Mouse (Mus musculus) G1E (cell line): ENCODE measurements around the gene Cflar. TPM values are rescaled to one million over a fixed set of nuclear protein-coding genes. Genes with fewer than 3 reads are reported as not detected.

Experiments used
- ATAC-seq: 2 replicates; pipeline ENCODE4 v1.8.0; 2016; ENCODE audit warnings: mild to moderate bottlenecking; ENCODE audit not compliant: insufficient number of reproducible peaks, poor library complexity, low FRiP score, severe bottlenecking; ENCODE audit errors: extremely low read depth
- DNase-seq: peaks from one replicate; pipeline ENCODE4 v3.0.0; 2012; ENCODE audit warnings: low spot score
- H3K27me3 ChIP-seq: 2 replicates; pipeline ENCODE4 v1.6.1; 2012; ENCODE audit warnings: mild to moderate bottlenecking, low read length, inconsistent platforms; ENCODE audit not compliant: insufficient read depth
- H3K36me3 ChIP-seq: replicated peaks from 2 replicates; pipeline ENCODE3; 2012; ENCODE audit warnings: mild to moderate bottlenecking, inconsistent platforms
- H3K4me1 ChIP-seq: 2 replicates; pipeline ENCODE4 v1.6.1; 2012; ENCODE audit warnings: low read depth, low read length, inconsistent platforms, mixed read lengths; ENCODE audit not compliant: insufficient read depth
- H3K4me3 ChIP-seq: 2 replicates; pipeline ENCODE4 v1.5.1; 2012; ENCODE audit warnings: low read depth, mild to moderate bottlenecking, inconsistent platforms, low read length, moderate library complexity, mixed read lengths
- H3K9me3 ChIP-seq: replicated peaks from 2 replicates; pipeline ENCODE4 v1.6.1; 2012; ENCODE audit warnings: inconsistent platforms
- CTCF ChIP-seq: IDR thresholded peaks from 2 replicates; pipeline ENCODE4 v1.5.1; 2012; ENCODE audit warnings: low read depth, low read length, inconsistent platforms, mixed read lengths
- GATA1 ChIP-seq: IDR thresholded peaks from 2 replicates; pipeline ENCODE4 v1.6.1; 2012; ENCODE audit warnings: borderline replicate concordance, low read length, inconsistent platforms, mixed read lengths
- GATA2 ChIP-seq: IDR thresholded peaks from 2 replicates; pipeline ENCODE4 v1.6.1; 2012; ENCODE audit warnings: low read depth, low read length, inconsistent platforms, borderline replicate concordance
- POLR2AphosphoS5 ChIP-seq: IDR thresholded peaks from 2 replicates; pipeline ENCODE4 v1.6.1; 2012; ENCODE audit warnings: low read depth, low read length, inconsistent platforms; ENCODE audit not compliant: insufficient replicate concordance
- TAL1 ChIP-seq: conservative IDR thresholded peaks from 2 replicates; pipeline ENCODE4 v1.6.1; 2012; ENCODE audit warnings: low read depth, low read length, inconsistent platforms, mixed read lengths
- polyA plus RNA-seq: library from polyadenylated mRNA; stranded (reverse); fragments of >175 nt; gene quantifications from 2 replicates; pipeline ENCODE4 v1.2.3, GENCODE M21; 2012
- total RNA-seq, 2 experiments: library from RNA; stranded (forward) in 1 of 2; stranded (reverse) in 1 of 2; fragments of 200-1000 nt in 1 of 2; fragments of >200 nt in 1 of 2; fragmentation: Nextera tagmentation in 1 of 2; gene quantifications; 2 replicates each; pipeline ENCODE4 v1.2.3; 2014 to 2017

Gene Cflar
- total and polyA plus RNA-seq, 3 experiments = 8.8 to 179 (median 127) TPM

- H3K4me3 ChIP-seq = no peak overlapping the region
- peaks cover 4% of the 10 kb centered on the region for H3K4me1 ChIP-seq
- TF ChIP-seq POLR2AphosphoS5 = no peak
- no peak for TF ChIP-seq TAL1
- TF ChIP-seq GATA1 = no peak
- no peak for TF ChIP-seq CTCF
- no peak for TF ChIP-seq GATA2
- ATAC-seq (no peak), DNase-seq (no peak)
- H3K36me3 ChIP-seq = peaks cover 68% of the 10 kb centered on the region
- no peaks in the 10 kb centered on the region for H3K27me3 ChIP-seq
- H3K9me3 ChIP-seq = no peaks in the 10 kb centered on the region
These were observed 17.2 kb downstream of the Cflar start for GRCm38 (mm10) chr1:58728590-58728868.

GRCm38 (mm10) chr1:58733636-58734035 lies 22.3 kb downstream of the Cflar start:
- DNase-seq (no peak), ATAC-seq (no peak)
- Histone ChIP-seq H3K36me3 (peaks cover 84% of the 10 kb centered on the region), H3K27me3 (no peaks in the 10 kb centered on the region), H3K4me3 (no peak overlapping the region), H3K4me1 (no peaks in the 10 kb centered on the region), H3K9me3 (no peaks in the 10 kb centered on the region)
- TF ChIP-seq GATA2 (no peak), TAL1 (no peak), POLR2AphosphoS5 (no peak), CTCF (no peak), GATA1 (no peak)

GRCm38 (mm10) chr1:58734043-58734920 lies 23.0 kb downstream of the Cflar start:
- Histone ChIP-seq H3K4me3 (no peak overlapping the region), H3K36me3 (peaks cover 82% of the 10 kb centered on the region), H3K4me1 (no peaks in the 10 kb centered on the region), H3K9me3 (no peaks in the 10 kb centered on the region), H3K27me3 (no peaks in the 10 kb centered on the region)
- no peak for ATAC-seq
- no peak for TF ChIP-seq CTCF
- TF ChIP-seq GATA2 = no peak
- no peak for TF ChIP-seq TAL1
- no peak for TF ChIP-seq POLR2AphosphoS5
- no peak for TF ChIP-seq GATA1
- no peak for DNase-seq

DNA sequence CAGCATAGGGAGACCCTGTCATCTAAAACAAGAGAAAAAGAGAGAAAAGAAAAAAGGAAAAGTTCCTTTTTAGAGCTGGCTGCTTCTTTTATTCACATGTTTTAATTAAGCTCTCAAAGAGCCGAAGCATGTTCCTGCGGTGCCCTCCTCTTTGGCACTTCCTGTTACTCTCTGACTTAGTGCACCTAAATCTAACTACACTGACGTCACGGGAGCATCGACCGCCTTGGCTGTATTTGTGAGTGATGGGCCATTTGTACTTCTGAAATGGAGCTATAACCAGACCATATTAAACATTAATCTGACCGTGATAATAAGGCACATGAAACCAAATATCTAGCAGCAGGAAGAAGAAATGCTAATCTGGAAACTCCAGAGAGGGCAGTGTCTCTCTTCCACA lies 24.7 kb downstream of the Cflar start:
- TF ChIP-seq GATA2 = no peak
- TF ChIP-seq GATA1 = no peak
- TF ChIP-seq TAL1 = no peak
- no peak for TF ChIP-seq CTCF
- ATAC-seq (no peak), DNase-seq (no peak)
- no peaks in the 10 kb centered on the region for H3K27me3 ChIP-seq
- peaks cover 86% of the 10 kb centered on the region for H3K36me3 ChIP-seq
- no peak overlapping the region for H3K4me3 ChIP-seq
- H3K9me3 ChIP-seq = no peaks in the 10 kb centered on the region
- peaks cover 4% of the 10 kb centered on the region; the same call in 1 of the 2 replicates for H3K4me1 ChIP-seq

DNA sequence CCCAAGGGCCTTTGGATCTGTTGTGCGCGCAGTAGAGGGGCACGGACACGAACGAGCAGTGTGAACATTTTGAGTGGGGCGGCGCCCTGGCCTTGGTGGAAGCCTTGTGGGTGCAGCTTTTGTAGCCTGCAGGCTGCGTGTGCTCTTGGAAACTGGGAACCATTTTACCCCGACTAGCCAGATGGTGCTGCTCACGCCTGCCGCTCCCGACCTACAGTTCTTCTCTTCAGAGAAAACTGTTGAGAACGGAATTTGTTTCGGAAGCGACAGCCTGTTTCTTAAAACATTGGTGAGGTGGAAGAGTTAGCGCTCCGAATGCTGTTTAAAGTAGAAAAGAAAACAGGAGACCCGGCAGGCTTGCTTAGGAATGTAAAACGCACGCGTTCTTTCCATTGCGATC lies 25.7 kb downstream of the Cflar start:
- peaks cover 12% of the 10 kb centered on the region for H3K4me1 ChIP-seq
- no peak for ATAC-seq
- TF ChIP-seq CTCF = no peak
- no peak for TF ChIP-seq GATA2
- no peak for TF ChIP-seq GATA1
- no peak for TF ChIP-seq TAL1
- TF ChIP-seq POLR2AphosphoS5 = no peak
- no peaks in the 10 kb centered on the region for H3K9me3 ChIP-seq
- DNase-seq = no peak
- H3K4me3 ChIP-seq = no peak overlapping the region
- H3K27me3 ChIP-seq = no peaks in the 10 kb centered on the region
- peaks cover 86% of the 10 kb centered on the region for H3K36me3 ChIP-seq

GRCm38 (mm10) chr1:58739529-58739928 lies 28.2 kb downstream of the Cflar start:
- H3K4me3 ChIP-seq = no peak overlapping the region
- H3K36me3 ChIP-seq = peaks cover 81% of the 10 kb centered on the region
- H3K4me1 ChIP-seq = peaks cover 37% of the 10 kb centered on the region
- TF ChIP-seq GATA1 (no peak), TAL1 (no peak), CTCF (no peak), POLR2AphosphoS5 (no peak)
- no peaks in the 10 kb centered on the region for H3K9me3 ChIP-seq
- ATAC-seq (no peak), DNase-seq (no peak)
- H3K27me3 ChIP-seq = no peaks in the 10 kb centered on the region
